Mouse (Mus musculus) left cerebral cortex, postnatal 4 days (tissue): ENCODE data around the gene Eef1akmt2. TPM values are rescaled to one million over a fixed set of nuclear protein-coding genes. Genes with fewer than 3 reads are reported as not detected.
A peak's percentile ranks its signal among the peaks of the same experiment; 100 is the strongest.

Experiments
- DNase-seq: peaks from one replicate; pipeline ENCODE4 v3.0.0-alpha.2; 2022
- intact Hi-C: fragments of 180-260 bp; cut with DNase I; formaldehyde crosslinking; loops from one replicate; pipeline ENCODE4 v1.15.1; 2025
- total RNA-seq, 2 experiments: library from RNA; stranded (reverse); gene quantifications; 2 replicates each; pipeline ENCODE4 v1.2.3; 2021

Eef1akmt2 gene
- total RNA-seq, 2 experiments from 2014 or later, result 41.2 to 41.6 TPM

- intact Hi-C loops, result no loop called here
- DNase-seq, result peak; percentile 57
These were observed 39.7 kb downstream of the Eef1akmt2 start for GRCm38 (mm10) chr7:132812619-132813415.

DNA sequence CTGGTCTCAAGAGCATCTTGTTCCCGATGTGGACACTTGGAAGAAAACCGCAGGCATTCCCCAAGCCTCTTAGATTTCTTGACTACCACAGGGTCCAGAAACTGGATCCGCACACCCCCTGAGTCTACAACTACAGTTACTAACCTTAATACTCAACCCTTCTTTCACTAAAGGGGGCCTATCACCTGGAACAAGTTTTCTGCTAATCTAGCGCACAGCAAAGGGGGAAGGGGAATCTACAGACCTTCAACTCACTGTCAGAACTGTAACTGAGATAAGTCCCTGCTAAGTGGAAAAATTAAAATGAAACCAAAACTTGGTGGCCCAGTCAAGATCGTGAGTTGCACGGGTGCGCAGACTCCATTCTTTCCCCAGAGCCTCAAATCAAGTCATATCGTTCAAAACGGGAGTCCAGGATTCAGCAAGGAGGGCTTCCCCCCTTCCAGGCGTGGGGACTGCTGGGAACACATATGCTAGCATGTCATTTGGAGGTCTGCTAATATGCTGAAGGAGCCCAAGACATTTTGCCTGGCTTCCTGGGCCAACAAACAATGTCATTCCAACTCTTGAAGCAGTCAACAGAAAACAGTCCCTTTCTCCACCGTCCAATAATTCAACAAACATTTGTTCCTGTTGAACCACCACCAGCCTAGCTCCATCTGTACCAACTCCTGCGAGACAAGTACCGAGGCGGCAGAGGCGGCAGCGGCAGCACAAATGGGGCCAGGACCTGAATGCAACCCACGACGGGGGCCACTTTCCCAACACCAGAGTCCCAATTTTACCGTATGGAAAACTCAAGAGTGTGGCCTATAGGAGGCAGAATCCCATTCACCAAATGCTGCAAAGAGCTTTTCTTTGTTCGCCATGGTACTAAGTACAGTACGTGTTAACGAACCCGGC, 40.5 kb downstream of the Eef1akmt2 start:
- peak; percentile 41 for DNase-seq
- intact Hi-C loops, result loop anchor here (1.0 kb wide), 1 partner anchor 156 kb away; no protein-coding TSS in a partner anchor

DNA sequence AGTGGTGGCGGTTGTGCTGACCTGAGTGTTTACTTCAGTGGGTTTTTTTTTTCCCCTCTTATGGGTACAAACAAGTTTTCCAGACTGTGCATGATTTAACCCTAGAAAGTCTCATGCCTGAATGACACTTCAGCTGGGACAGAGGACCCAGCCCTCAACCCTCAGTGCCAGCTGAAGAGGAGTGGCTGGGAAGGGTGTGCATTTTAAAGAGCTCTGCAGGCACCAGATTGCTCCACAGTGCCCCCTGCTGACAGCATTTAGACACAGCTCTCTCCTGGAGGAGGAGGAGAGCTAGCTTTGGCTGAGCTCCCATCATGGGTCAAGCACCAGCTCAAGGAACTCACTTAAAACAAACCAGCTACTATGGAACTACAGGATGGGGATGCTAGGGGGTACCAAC, 41.6 kb downstream of the Eef1akmt2 start:
- intact Hi-C loops, result loop anchor here (1.0 kb wide), 1 partner anchor 155 kb away; no protein-coding TSS in a partner anchor

DNA sequence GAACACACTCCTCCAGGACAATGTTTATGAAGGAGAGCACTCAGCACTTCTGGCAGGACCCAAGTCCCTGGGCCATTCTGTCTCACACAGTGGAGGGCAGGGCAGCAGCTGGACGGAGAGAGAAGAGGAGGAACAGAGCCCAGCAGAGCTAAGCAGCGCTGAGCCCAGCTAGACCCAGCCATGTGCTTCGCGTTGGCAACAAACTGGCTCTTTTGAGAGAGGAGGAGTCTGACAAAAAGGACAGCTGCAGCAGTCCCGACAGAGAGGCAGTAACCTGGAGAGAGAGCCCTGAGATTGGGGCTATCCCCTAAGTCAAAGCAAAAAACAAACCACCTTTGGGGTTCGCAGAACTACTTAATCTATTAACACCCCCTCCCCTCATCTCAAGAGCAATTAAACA, 42.1 kb downstream of the Eef1akmt2 start:
- intact Hi-C loops, result no loop called here
- peak; percentile 81 for DNase-seq

More for the DNA sequence above, 41.6 kb downstream of the Eef1akmt2 start:
- peak; percentile 95 for DNase-seq

DNA sequence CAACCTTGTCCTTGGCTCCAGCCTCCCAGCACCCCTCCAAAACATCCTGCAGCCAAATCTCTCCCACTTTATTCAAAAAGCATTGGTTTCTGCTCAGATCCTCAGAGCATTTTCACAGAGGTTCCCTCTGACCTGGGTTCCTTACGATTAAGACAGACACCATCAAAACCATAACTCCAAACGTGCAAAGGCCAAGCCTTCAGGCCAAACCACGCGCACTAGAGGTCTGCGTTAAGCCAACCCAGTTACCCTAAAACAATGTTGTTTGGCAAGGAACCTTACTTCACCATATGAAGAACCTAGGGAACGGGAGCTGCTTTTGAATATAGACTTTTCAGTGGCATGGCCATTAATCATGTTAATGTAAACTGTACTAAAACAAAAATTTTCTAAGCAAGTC, 42.8 kb downstream of the Eef1akmt2 start:
- DNase-seq, result no peak
- intact Hi-C loops, result no loop called here

- intact Hi-C loops, result no loop called here
- DNase-seq, result peak; percentile 56
These were observed 43.4 kb downstream of the Eef1akmt2 start for GRCm38 (mm10) chr7:132808841-132809682.

GRCm38 (mm10) chr7:132808051-132808796, 44.2 kb downstream of the Eef1akmt2 start:
- intact Hi-C loops, result no loop called here
- DNase-seq, result peak; percentile 58

- intact Hi-C loops, result no loop called here
- DNase-seq, result peak; percentile 45
These were observed 45.3 kb downstream of the Eef1akmt2 start for GRCm38 (mm10) chr7:132806926-132807857.

- DNase-seq, result peak; percentile 83
- intact Hi-C loops, result no loop called here
These were observed 46.2 kb downstream of the Eef1akmt2 start for GRCm38 (mm10) chr7:132806286-132806685.

DNA sequence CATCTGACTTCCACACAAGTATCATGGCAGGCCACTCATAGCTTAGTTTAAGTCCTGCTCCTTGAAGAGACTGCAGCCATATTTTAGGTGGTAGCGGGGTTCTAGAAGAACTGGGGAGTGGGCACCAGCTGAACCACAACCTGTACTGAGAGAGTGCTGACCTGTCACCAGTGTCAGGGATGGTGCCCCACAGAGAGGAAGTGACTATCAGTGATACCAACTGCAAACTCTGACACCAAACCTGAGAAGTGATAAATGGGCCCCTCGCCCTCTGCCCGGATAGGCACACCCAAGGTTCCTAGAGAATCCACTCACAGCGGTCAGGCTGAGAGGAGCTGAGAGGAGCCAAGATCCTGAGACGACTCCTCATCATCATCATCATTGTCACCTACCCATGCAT, 47.5 kb downstream of the Eef1akmt2 start:
- intact Hi-C loops, result no loop called here
- no peak for DNase-seq

DNA sequence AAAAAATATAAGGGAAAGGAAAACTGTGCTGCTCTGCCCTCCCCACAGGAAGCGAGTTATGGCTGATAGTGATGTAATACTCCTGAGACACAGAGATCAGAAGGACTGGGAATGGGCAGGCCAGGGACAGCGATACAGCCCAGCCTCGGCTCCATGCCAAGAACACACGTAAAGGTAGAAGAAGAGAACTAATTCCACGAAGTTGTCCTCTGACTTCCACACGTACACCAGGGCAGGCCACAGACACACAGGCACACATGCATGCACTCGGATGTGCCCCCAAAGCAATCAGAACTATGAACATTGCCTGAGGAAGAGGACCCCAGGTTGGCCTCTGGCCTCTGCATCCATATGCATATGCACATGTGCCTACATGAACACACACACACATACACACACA, 48.0 kb downstream of the Eef1akmt2 start:
- no peak for DNase-seq
- intact Hi-C loops, result no loop called here

GRCm38 (mm10) chr7:132803962-132804361, 48.5 kb downstream of the Eef1akmt2 start:
- no peak for DNase-seq
- intact Hi-C loops, result no loop called here

DNA sequence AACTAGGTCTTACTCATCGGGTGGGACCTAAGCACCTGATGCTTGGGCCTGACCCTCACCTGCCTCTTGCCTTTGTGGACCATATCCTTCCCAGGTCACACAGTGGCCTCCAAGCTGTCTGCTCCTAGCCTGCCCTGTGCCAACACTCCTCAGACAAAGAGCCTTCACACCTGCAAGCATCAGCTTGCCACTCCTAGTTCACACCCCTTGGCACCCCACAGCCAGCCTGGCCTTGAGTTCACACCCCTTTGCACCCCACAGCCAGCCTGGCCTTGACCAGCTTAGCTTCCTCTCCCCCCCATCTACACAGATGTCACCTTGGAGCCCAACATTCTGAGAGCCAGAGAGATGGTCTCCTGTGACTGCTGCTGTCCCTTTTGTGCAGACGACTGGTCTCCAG, 49.1 kb downstream of the Eef1akmt2 start:
- DNase-seq, result no peak
- intact Hi-C loops, result no loop called here

- intact Hi-C loops, result no loop called here
- DNase-seq, result no peak
These were observed 49.8 kb downstream of the Eef1akmt2 start for GRCm38 (mm10) chr7:132802691-132803090.

DNA sequence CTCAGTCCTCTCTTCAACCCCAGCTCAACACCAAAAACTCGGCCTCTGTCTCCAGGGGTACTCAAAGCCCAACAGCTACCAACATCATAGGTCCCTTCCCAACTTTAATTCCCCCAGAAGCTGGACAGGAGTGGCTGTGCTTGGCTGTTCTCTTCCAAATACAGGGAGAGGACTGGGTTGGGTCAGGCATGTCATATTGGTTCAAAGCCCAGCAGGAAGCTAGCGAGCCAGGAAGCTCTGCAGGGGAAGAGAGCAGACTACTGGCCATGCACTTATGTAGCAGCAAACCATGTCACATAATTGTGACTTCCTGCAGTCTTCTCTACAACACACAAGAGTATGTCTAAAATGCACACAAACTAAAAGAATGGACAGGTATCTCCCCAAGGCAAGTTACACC, 50.4 kb downstream of the Eef1akmt2 start:
- no peak for DNase-seq
- intact Hi-C loops, result no loop called here

DNA sequence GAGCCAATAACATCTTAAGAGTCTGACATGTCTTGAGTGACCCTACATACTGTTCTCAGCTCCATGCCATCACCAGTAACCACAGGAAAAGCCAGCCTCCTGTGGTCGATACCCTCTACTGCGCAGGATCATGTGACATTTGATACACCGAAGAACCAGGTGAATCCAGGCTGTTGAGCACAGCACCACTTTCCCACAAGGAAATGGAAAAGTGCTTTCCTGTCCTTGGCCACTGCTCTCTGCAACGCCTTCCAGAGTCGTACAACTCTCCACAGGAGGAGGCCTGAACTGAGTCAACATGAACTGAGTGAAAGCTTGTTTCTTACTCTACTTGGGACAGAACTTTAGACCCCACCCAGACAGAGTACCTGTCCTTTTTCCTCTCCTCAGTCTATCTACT, 51.0 kb downstream of the Eef1akmt2 start:
- no peak for DNase-seq

GRCm38 (mm10) chr7:132800868-132801267, 51.6 kb downstream of the Eef1akmt2 start:
- intact Hi-C loops, result no loop called here
- no peak for DNase-seq

More for the DNA sequence above, 51.0 kb downstream of the Eef1akmt2 start:
- intact Hi-C loops, result no loop called here

GRCm38 (mm10) chr7:132799119-132800016, 53.1 kb downstream of the Eef1akmt2 start:
- no peak for DNase-seq
- intact Hi-C loops, result no loop called here
